Mouse (Mus musculus) lung, adult 18-20 months (tissue): ENCODE measurements around the gene Qpctl.
A peak's percentile ranks its signal among the peaks of the same experiment; 100 is the strongest.

Experiments
- DNase-seq, 2 experiments: peaks; one replicate each; pipeline ENCODE4 v3.0.0; 2022; ENCODE audit warnings: mixed read lengths in 2 of 2

Qpctl gene

GRCm38 (mm10) chr7:19119083-19119482, 30.0 kb downstream of the Qpctl start:
- DNase-seq = no peak

DNA sequence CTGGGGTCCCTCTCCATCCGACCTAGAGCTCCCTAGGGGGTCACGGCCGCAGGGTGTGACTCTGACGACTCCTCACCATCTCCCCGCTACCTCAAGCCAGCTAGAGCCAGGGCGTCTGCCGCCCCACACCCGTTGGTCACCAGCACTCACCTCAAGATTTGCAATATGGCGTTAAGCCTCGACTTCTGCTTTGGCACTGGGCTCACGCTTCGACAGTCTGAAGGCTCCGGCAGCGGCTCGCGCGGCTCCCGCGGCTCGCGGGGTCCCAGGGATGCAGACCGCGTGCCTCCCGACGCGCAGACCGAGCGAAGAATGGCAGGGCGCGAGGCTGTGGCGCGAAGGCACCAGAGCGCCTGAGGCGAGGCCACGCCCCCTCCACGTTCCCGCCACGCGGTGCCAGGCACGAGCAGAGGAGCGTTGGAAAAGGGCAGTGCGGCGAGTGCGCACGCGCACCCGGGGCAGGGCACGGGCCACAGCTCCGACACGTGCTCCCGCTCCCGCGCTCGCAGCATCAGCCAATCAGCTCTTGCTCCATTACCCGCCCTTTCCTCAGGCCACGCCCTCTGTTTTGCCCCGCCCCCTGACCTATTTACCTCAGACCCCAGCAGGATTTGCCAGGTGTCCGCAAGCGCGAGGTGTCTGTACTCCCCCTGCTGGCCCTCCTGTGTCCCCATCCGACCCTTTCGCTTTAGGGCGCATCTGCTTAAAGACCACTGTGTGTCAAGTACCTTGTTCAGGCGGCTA, 30.9 kb downstream of the Qpctl start, which contains the start of gene Gm4969:
TSS of gene Gm4969 (minus strand) at position 341 of the 744 bp plus-strand sequence.
- DNase-seq = peak; percentile 39 to 56

- no peak for DNase-seq
These were observed 39.5 kb downstream of the Qpctl start for GRCm38 (mm10) chr7:19109565-19109964.

DNA sequence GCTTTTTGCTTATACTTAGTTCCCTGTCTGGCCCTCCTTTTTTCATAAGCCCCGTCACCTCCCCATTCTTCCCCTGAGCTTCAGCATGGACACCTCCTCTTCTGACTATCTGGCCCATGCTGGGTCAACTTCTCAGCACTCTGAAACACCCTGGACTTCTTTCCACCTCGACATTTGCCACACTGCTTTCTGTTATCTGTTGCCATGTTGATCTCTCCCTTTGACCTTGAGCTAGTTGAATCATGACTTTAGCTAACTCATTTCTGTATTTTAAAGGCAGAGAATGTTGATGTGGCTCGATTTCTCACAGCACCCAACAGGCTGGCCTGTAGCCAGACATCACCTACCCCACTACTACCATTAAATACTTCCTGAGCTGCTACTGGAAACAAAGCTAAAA, 41.7 kb downstream of the Qpctl start:
- DNase-seq = no peak

DNA sequence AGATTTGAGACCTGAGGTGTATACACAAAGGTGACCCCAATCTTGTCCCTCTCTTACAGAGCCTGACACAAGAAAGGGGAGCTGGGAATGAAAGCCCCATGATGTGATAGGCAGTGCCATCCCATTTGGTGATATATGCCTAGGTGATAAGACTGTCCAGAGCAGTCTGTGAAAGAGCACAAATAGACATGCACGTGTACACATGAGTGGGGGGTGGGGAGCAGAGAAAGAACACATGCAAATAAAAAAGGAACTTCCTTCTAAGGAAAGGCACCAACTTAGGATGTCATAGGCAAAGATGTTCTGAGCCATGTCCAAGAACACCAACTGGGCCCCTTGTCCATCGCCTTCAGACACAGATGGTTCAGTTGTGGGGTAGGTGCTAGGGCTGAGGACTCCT, 44.6 kb downstream of the Qpctl start:
- DNase-seq = no peak

DNA sequence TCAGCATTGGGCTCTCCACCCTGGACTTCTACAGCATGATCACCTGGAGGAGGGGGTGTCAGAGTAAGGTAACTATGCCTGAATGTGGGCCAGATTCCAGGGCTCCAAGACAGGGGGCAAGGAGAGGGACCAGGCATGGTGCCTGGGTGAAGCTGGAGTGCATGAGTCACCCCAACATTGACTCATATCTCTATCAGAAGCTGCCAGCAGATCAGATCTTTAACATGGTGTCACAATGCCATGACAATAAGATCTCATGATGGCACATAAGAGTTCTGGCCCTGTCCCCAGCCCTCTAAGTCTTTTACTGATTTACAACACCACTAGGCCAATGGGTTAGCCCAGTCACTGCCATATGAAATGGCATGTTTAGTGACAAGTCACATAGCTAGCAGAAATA, 45.4 kb downstream of the Qpctl start:
- no peak for DNase-seq

DNA sequence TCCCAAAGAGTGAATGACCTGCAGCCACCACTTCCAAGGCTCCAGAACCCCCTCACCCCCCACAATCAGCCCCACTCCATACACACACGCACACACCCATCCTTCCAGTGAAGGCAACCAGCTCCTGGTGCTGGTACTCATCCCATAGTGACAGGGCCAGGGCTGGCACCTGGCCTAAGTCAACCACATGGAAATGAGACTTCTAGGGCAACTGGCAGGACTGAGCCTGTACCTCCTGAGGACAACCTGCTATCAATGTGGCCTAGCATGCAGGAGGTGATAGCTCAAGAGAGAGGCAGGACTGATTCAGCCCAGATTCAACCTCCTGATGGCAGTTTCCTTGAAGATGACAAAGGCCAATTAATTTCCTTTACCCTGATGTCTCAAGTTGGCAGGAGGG, 48.8 kb downstream of the Qpctl start:
- DNase-seq = no peak

DNA sequence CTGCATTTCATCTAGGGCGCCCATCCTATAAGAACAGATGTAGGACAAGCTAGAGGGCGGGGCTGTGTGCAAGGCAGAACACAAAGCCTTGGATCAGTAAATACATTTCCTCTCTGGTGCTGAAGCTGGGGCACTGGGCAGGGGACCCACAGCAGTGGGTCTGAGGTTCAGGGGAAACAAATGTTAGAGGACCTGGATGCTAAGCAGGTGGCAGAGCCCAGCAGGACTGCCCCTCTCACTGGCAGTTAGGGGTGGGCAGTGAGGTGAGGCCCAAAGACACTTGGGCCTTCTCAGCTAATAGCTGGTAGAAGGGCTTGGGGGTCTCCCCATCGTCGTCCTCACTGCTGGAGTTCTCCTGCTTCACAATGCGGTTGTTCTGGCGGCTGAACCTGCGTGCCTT, 50.3 kb downstream of the Qpctl start:
- DNase-seq = no peak

DNA sequence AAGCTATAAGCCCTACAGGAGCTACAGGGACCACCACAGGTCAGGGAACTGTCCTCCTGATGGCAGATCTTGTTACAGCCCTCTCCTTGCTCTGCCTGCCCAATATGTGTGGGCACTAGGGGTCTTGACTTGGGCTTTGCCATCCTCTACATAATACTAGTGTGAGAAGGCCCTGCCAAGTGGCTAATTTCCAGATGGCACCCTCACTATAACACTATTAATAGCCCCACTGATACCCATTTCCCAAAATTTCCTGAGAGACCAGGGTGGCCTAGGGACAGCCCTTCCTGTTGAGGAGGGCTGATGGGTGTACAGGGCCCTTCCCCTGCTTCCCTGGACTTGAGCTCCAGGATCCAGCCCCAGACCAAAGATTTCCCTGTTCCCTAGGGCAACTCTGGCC, 51.2 kb downstream of the Qpctl start:
- DNase-seq = no peak

- DNase-seq = no peak
These were observed 51.9 kb downstream of the Qpctl start for GRCm38 (mm10) chr7:19097217-19097616.

- DNase-seq = no peak
These were observed 52.6 kb downstream of the Qpctl start for GRCm38 (mm10) chr7:19096421-19096976.

- DNase-seq = peak; percentile 65 to 75
These were observed 53.4 kb downstream of the Qpctl start for GRCm38 (mm10) chr7:19095751-19096110.

DNA sequence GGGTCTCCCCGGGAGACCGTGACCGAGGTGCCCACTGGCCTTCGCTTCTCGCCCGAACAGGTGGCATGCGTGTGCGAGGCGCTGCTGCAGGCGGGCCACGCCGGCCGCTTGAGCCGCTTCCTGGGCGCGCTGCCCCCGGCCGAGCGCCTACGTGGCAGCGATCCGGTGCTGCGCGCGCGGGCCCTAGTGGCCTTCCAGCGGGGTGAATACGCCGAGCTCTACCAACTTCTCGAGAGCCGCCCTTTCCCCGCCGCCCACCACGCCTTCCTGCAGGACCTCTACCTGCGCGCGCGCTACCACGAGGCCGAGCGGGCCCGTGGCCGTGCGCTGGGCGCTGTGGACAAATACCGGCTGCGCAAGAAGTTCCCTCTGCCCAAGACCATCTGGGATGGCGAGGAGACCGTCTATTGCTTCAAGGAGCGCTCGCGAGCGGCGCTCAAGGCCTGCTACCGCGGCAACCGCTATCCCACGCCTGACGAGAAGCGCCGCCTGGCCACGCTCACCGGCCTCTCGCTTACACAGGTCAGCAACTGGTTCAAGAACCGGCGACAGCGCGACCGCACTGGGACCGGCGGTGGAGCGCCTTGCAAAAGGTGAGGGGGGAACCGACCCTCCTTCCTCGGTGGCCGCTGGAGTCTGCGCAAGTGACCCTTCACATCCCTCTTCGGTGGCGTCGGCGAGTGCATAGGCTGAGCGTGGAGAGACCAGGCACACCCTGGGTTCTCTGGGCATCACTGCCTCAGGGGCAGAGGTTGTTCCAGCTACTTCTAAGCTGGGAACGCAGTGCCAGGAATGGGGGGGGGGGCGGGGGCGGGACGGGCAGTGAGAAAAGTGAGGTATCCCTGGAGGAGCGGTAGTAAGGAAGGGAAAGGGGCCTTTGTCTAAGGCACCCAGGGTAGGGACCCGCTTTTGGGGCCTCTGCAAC, 54.0 kb downstream of the Qpctl start:
- DNase-seq = peak in 1 of 2 experiments; percentile 58

DNA sequence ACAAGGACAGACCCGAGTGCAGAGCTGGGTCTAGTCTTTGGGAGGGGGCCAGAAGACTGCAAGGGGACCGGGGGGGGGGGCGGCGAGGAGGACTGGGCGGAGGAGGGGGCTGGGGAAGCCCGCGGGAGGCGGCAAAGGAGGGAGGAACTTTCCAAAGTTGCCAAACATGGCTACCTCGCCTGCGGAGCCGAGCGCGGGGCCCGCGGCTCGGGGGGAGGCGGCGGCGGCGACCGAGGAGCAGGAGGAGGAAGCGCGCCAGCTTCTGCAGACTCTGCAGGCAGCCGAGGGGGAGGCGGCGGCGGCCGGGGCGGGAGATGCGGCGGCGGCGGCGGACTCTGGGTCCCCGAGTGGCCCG, 54.6 kb downstream of the Qpctl start, which contains the start of gene Six5:
TSS of gene Six5 (plus strand) at position 124 of the 355 bp plus-strand sequence.
- peak; percentile 47 to 51 for DNase-seq

- peak; percentile 97 to 98 for DNase-seq
These were observed 55.3 kb downstream of the Qpctl start for GRCm38 (mm10) chr7:19093537-19094385.

DNA sequence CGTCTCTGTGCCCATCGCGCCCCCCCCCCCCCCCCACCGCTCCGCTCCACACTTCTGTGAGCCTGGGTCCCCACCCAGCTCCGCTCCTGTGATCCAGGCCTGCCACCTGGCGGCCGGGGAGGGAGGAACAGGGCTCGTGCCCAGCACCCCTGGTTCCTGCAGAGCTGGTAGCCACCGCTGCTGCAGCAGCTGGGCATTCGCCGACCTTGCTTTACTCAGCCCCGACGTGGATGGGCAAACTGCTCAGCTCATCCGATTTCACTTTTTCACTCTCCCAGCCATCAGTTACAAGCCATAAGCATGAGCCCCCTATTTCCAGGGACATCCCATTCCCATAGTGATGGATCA, 55.9 kb downstream of the Qpctl start:
- peak; percentile 89 to 90 for DNase-seq

DNA sequence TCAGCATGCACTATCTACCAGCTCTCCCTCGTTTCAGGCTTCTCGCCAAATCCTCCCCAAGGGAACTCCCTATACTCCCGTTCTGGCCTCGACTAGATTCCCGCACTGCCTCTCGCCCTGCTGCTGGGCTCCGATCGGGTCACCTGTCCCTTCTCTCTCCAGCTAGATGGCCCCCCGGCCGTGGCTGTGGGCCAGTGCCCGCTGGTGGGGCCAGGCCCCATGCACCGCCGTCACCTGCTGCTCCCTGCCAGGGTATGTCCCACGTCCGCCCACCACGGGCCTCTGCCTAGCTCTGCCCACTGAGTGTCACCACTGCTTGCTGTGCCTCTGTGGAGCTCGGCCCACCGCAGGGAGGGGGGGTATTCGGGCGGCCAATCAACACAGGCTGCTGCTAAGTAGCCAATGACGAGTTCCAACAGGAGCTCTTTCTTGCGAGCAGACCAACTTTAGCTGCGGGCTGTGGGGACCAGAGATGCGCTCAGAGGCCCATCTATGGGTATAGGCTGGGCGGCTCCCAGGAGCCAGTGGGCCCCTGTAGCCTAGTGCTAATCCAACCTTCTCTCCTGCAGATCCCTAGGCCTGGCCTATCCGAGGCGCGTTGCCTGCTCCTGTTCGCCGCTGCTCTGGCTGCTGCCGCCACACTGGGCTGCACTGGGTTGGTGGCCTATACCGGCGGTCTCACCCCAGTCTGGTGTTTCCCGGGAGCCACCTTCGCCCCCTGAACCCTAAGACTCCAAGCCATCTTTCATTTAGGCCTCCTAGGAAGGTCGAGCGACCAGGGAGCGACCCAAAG, 56.5 kb downstream of the Qpctl start:
- peak in 1 of 2 experiments; percentile 44 for DNase-seq

GRCm38 (mm10) chr7:19091913-19092312, 57.2 kb downstream of the Qpctl start:
- DNase-seq = no peak
